Mouse (Mus musculus): Measurements from ENCODE around the gene Pdzd2.

GRCm38 (mm10) chr15:12674026-12674425, 65.7 kb downstream of the Pdzd2 start:
- no peak for TF ChIP-seq TAL1 (IDR thresholded peaks at IDR 0.05; ENCODE audit: low read length)
- TF ChIP-seq GATA1 (IDR thresholded peaks at IDR 0.05; ENCODE audit: low read length): no peak
